Mouse (Mus musculus) lung, postnatal 0 days (tissue): ENCODE data around the gene Gipc3.

Source experiments
- CTCF ChIP-seq: IDR thresholded peaks from 2 replicates; pipeline ENCODE4 v1.5.1; 2016; ENCODE audit warnings: antibody characterized with exemption, mild to moderate bottlenecking
- EP300 ChIP-seq: IDR thresholded peaks from 2 replicates; pipeline ENCODE4 v1.6.1; 2016; ENCODE audit warnings: antibody characterized with exemption, mild to moderate bottlenecking, control low read depth

GRCm38 (mm10) chr10:81379809-81380378 is 36.8 kb upstream of the Gipc3 start:
- TF ChIP-seq EP300, result no peak
- TF ChIP-seq CTCF, result no peak
